Mouse (Mus musculus): ENCODE data around the gene Wdr70.

DNA sequence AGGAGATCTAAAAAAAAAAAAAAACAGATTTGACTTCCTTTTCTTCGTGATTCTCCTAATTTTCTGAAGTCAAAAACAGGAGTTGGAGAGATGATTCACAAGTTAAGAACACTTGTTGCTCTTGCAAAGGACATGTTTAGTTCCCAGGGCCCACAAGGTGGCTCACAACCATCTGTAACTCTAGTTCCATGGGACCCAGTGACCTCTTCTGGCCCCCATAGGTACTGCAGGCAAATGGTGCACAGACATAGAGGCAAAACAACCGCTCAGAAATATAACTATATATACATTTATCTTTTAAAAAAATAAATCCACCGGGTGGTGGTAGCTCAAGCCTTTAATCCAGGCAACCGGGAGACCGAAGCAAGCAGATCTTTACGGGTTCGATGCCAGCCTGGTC is 1.2 kb downstream of the Wdr70 start:
- no peak for TF ChIP-seq GATA1 (IDR thresholded peaks at IDR 0.05; ENCODE audit: low read length)
- TF ChIP-seq TAL1 (IDR thresholded peaks at IDR 0.05; ENCODE audit: low read length), result no peak

Data from erythroblast, embryonic 14.5 days (primary cell).